Mouse (Mus musculus) C2C12 (cell line): Measurements from ENCODE around the gene Adap1.

Experiments used
- CTCF ChIP-seq: IDR thresholded peaks from one replicate; pipeline ENCODE4 v1.5.1; 2011; ENCODE audit not compliant: control insufficient read depth, insufficient read depth, insufficient read length
- MAX ChIP-seq: IDR thresholded peaks from one replicate; pipeline ENCODE4 v1.6.1; 2011; ENCODE audit warnings: mild to moderate bottlenecking, control low read depth
- MYOD1 ChIP-seq: IDR thresholded peaks from one replicate; pipeline ENCODE4 v1.6.1; 2011; ENCODE audit warnings: low read depth; ENCODE audit not compliant: control insufficient read depth, insufficient read length
- MYOG ChIP-seq: IDR thresholded peaks from one replicate; pipeline ENCODE4 v1.6.1; 2011; ENCODE audit not compliant: control insufficient read depth, insufficient read length; ENCODE audit errors: extremely low read depth
- USF1 ChIP-seq: IDR thresholded peaks from one replicate; pipeline ENCODE4 v1.6.1; 2011; ENCODE audit warnings: low read depth, mild to moderate bottlenecking, control low read depth, moderate library complexity

DNA sequence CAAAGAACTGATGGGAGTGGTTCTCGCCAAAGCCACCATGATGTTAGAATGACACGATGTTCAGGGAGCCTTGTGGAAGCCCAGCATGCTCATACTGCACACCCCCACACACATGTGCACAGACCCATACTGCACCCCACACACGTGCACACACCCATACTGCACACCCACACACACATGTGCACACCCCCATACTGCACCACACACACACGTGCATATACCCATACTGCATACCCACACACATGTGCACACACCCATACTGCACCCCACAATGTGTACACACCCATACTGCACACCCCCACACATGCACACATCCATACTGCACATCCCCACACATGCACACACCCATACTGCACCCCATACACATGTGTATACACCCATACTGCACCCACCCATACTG is 10.2 kb upstream of the Adap1 start:
- TF ChIP-seq CTCF (no peak), MAX (no peak), MYOG (no peak), USF1 (no peak), MYOD1 (no peak)
